Mouse (Mus musculus) embryonic facial prominence, embryonic 12.5 days (tissue): ENCODE measurements around the gene Akap10. TPM values are rescaled to one million over a fixed set of nuclear protein-coding genes. Genes with fewer than 3 reads are reported as not detected.

Experiments
- ATAC-seq: fragments of 200-750 bp; cut with Nextera tagmentation; 2 replicates; pipeline ENCODE4 v1.8.0; 2017; ENCODE audit not compliant: insufficient number of reproducible peaks, insufficient read depth, low FRiP score, low TSS enrichment
- H3K27ac ChIP-seq: fragments of 300-500 bp; sonication (generic); 2 replicates; pipeline ENCODE4 v1.5.1; 2016; ENCODE audit warnings: mild to moderate bottlenecking
- H3K27me3 ChIP-seq: fragments of 300-500 bp; sonication (generic); 2 replicates; pipeline ENCODE4 v1.6.1; 2016; ENCODE audit warnings: mild to moderate bottlenecking, moderate library complexity
- H3K36me3 ChIP-seq: fragments of 300-500 bp; sonication (generic); 2 replicates; pipeline ENCODE4 v1.6.1; 2016; ENCODE audit warnings: mild to moderate bottlenecking
- H3K4me1 ChIP-seq: fragments of 300-500 bp; sonication (generic); 2 replicates; pipeline ENCODE4 v1.6.1; 2016
- H3K4me2 ChIP-seq: fragments of 300-500 bp; sonication (generic); replicated peaks from 2 replicates; pipeline ENCODE4 v1.6.1; 2016; ENCODE audit warnings: mild to moderate bottlenecking, moderate library complexity
- H3K4me3 ChIP-seq: fragments of 300-500 bp; sonication (generic); 2 replicates; pipeline ENCODE4 v1.5.1; 2016; ENCODE audit warnings: mild to moderate bottlenecking
- H3K9ac ChIP-seq: fragments of 300-500 bp; sonication (generic); 2 replicates; pipeline ENCODE4 v1.6.1; 2016; ENCODE audit warnings: mild to moderate bottlenecking, moderate library complexity
- H3K9me3 ChIP-seq: fragments of 300-500 bp; sonication (generic); 2 replicates; pipeline ENCODE4 v1.6.1; 2016; ENCODE audit warnings: mild to moderate bottlenecking, moderate library complexity
- WGBS: fragments of 180-500 bp; shearing (Covaris S2); methylation state at CpG from one replicate; pipeline ENCODE4 v1.1.7; 2016; 5-methylcytosine and 5-hydroxymethylcytosine counted together
- polyA plus RNA-seq: library from polyadenylated mRNA; unstranded; fragments of >200 nt; fragmentation: Nextera tagmentation; extraction: Ambion mirVana; gene quantifications from 2 replicates; pipeline ENCODE4 v1.2.1, GENCODE M21; 2016

Akap10 gene
- polyA plus RNA-seq, 1 experiment from 2014 or later: 22.2 TPM

GRCm38 (mm10) chr11:61929323-61930097, 542 bp downstream of the Akap10 start:
- peak; percentile 64; the same call in 1 of the 2 replicates for ATAC-seq
- H3K36me3 ChIP-seq: no peaks in the 10 kb centered on the region
- H3K9me3 ChIP-seq: no peaks in the 10 kb centered on the region
- peak overlapping the region; percentile 93 for H3K4me3 ChIP-seq
- H3K4me2 ChIP-seq: peak overlapping the region; percentile 66
- peak overlapping the region; percentile 89 for H3K9ac ChIP-seq
- peak overlapping the region; percentile 96 for H3K27ac ChIP-seq
- 1% methylated on average over 47 of the region's 47 CpGs for WGBS
- H3K27me3 ChIP-seq: no peaks in the 10 kb centered on the region
- peaks cover 13% of the 10 kb centered on the region for H3K4me1 ChIP-seq

GRCm38 (mm10) chr11:61923309-61923708, 6.7 kb downstream of the Akap10 start:
- no peak for ATAC-seq
- H3K27ac ChIP-seq: no peak overlapping the region
- 84% methylated on average over 1 of the region's 1 CpGs for WGBS
- no peaks in the 10 kb centered on the region for H3K27me3 ChIP-seq
- H3K9ac ChIP-seq: no peak overlapping the region
- 0 out of 2 replicates have a peak, but pooled peaks cover 4% of the 10 kb centered on the region for H3K36me3 ChIP-seq
- no peak overlapping the region for H3K4me3 ChIP-seq
- H3K4me2 ChIP-seq: no peak overlapping the region
- H3K4me1 ChIP-seq: no peaks in the 10 kb centered on the region
- no peaks in the 10 kb centered on the region for H3K9me3 ChIP-seq

- H3K4me2 ChIP-seq: no peak overlapping the region
- H3K36me3 ChIP-seq: peaks cover 17% of the 10 kb centered on the region
- H3K27ac ChIP-seq: no peak overlapping the region
- 97% methylated on average over 3 of the region's 3 CpGs for WGBS
- H3K4me1 ChIP-seq: no peaks in the 10 kb centered on the region
- H3K9me3 ChIP-seq: no peaks in the 10 kb centered on the region
- H3K27me3 ChIP-seq: no peaks in the 10 kb centered on the region
- H3K9ac ChIP-seq: no peak overlapping the region
- no peak overlapping the region for H3K4me3 ChIP-seq
- no peak for ATAC-seq
These were observed 10.3 kb downstream of the Akap10 start for GRCm38 (mm10) chr11:61919702-61920101.

- no peak overlapping the region for H3K27ac ChIP-seq
- ATAC-seq: no peak
- H3K9ac ChIP-seq: no peak overlapping the region
- H3K4me2 ChIP-seq: no peak overlapping the region
- no peaks in the 10 kb centered on the region for H3K4me1 ChIP-seq
- H3K9me3 ChIP-seq: no peaks in the 10 kb centered on the region
- no peaks in the 10 kb centered on the region for H3K27me3 ChIP-seq
- H3K36me3 ChIP-seq: peaks cover 43% of the 10 kb centered on the region
- H3K4me3 ChIP-seq: no peak overlapping the region
These were observed 21.7 kb downstream of the Akap10 start for GRCm38 (mm10) chr11:61908315-61908714.

- no peak overlapping the region for H3K9ac ChIP-seq
- peaks cover 33% of the 10 kb centered on the region for H3K36me3 ChIP-seq
- ATAC-seq: no peak
- WGBS: 73% methylated on average over 5 of the region's 5 CpGs
- H3K27me3 ChIP-seq: no peaks in the 10 kb centered on the region
- no peaks in the 10 kb centered on the region for H3K4me1 ChIP-seq
- H3K4me3 ChIP-seq: no peak overlapping the region
- H3K27ac ChIP-seq: no peak overlapping the region
- H3K9me3 ChIP-seq: no peaks in the 10 kb centered on the region
- H3K4me2 ChIP-seq: no peak overlapping the region
These were observed 47.9 kb downstream of the Akap10 start for GRCm38 (mm10) chr11:61882183-61882582.

- no peak overlapping the region for H3K4me2 ChIP-seq
- ATAC-seq: no peak
- no peaks in the 10 kb centered on the region for H3K4me1 ChIP-seq
- no peaks in the 10 kb centered on the region for H3K27me3 ChIP-seq
- H3K4me3 ChIP-seq: no peak overlapping the region
- no peak overlapping the region for H3K9ac ChIP-seq
- H3K36me3 ChIP-seq: peaks cover 46% of the 10 kb centered on the region
- H3K27ac ChIP-seq: no peak overlapping the region
- no peaks in the 10 kb centered on the region for H3K9me3 ChIP-seq
These were observed 50.1 kb downstream of the Akap10 start for GRCm38 (mm10) chr11:61879921-61880320.

- ATAC-seq: no peak
- H3K4me1 ChIP-seq: no peaks in the 10 kb centered on the region
- H3K4me2 ChIP-seq: no peak overlapping the region
- H3K9me3 ChIP-seq: no peaks in the 10 kb centered on the region
- H3K27me3 ChIP-seq: no peaks in the 10 kb centered on the region
- no peak overlapping the region for H3K4me3 ChIP-seq
- 88% methylated on average over 5 of the region's 5 CpGs for WGBS
- peaks cover 61% of the 10 kb centered on the region for H3K36me3 ChIP-seq
- H3K9ac ChIP-seq: no peak overlapping the region
- H3K27ac ChIP-seq: no peak overlapping the region
These were observed 58.2 kb downstream of the Akap10 start for GRCm38 (mm10) chr11:61871881-61872280.

- no peak overlapping the region for H3K4me3 ChIP-seq
- peaks cover 23% of the 10 kb centered on the region; the same call in 1 of the 2 replicates for H3K36me3 ChIP-seq
- no peaks in the 10 kb centered on the region for H3K4me1 ChIP-seq
- no peak overlapping the region for H3K9ac ChIP-seq
- H3K27ac ChIP-seq: no peak overlapping the region
- no peaks in the 10 kb centered on the region for H3K27me3 ChIP-seq
- no peaks in the 10 kb centered on the region for H3K9me3 ChIP-seq
- ATAC-seq: no peak
- no peak overlapping the region for H3K4me2 ChIP-seq
These were observed 63.2 kb downstream of the Akap10 start for GRCm38 (mm10) chr11:61866856-61867255.

GRCm38 (mm10) chr11:61861781-61862547, 68.1 kb downstream of the Akap10 start:
- H3K4me3 ChIP-seq: no peak overlapping the region
- no peaks in the 10 kb centered on the region for H3K4me1 ChIP-seq
- H3K27me3 ChIP-seq: no peaks in the 10 kb centered on the region
- no peak for ATAC-seq
- 77% methylated on average over 6 of the region's 6 CpGs for WGBS
- no peaks in the 10 kb centered on the region for H3K9me3 ChIP-seq
- H3K4me2 ChIP-seq: no peak overlapping the region
- H3K36me3 ChIP-seq: no peaks in the 10 kb centered on the region
- H3K9ac ChIP-seq: no peak overlapping the region
- H3K27ac ChIP-seq: no peak overlapping the region

GRCm38 (mm10) chr11:61859316-61859715, 70.7 kb downstream of the Akap10 start:
- Histone ChIP-seq H3K4me1 (no peaks in the 10 kb centered on the region), H3K9ac (no peak overlapping the region), H3K27me3 (no peaks in the 10 kb centered on the region), H3K27ac (no peak overlapping the region), H3K4me2 (no peak overlapping the region), H3K4me3 (no peak overlapping the region), H3K36me3 (no peaks in the 10 kb centered on the region), H3K9me3 (no peaks in the 10 kb centered on the region)
- no peak for ATAC-seq
- 63% methylated on average over 1 of the region's 1 CpGs for WGBS

GRCm38 (mm10) chr11:61855539-61855938, 74.5 kb downstream of the Akap10 start:
- H3K4me1 ChIP-seq: peaks cover 4% of the 10 kb centered on the region; the same call in 1 of the 2 replicates
- H3K4me3 ChIP-seq: peak overlapping the region; percentile 93
- H3K27me3 ChIP-seq: no peaks in the 10 kb centered on the region
- no peaks in the 10 kb centered on the region for H3K9me3 ChIP-seq
- no peak for ATAC-seq
- peak overlapping the region; percentile 94; the same call in 1 of the 2 replicates for H3K9ac ChIP-seq
- 0 out of 2 replicates have a peak, but pooled peaks cover 1% of the 10 kb centered on the region for H3K36me3 ChIP-seq
- H3K27ac ChIP-seq: peak overlapping the region; percentile 90
- H3K4me2 ChIP-seq: peak overlapping the region; percentile 60
- WGBS: 44% methylated on average over 6 of the region's 6 CpGs

- Histone ChIP-seq H3K9me3 (no peaks in the 10 kb centered on the region), H3K27ac (peak within 1 kb of the TSS; percentile 90), H3K9ac (peak within 1 kb of the TSS; percentile 94), H3K36me3 (0 out of 2 replicates have a peak, but pooled peaks cover 5% of the 10 kb centered on the region), H3K4me1 (peaks cover 4% of the 10 kb centered on the region; the same call in 1 of the 2 replicates), H3K4me3 (peak within 1 kb of the TSS; percentile 93), H3K27me3 (no peaks in the 10 kb centered on the region), H3K4me2 (peak within 1 kb of the TSS; percentile 60)
- peak; percentile 84 for ATAC-seq
- under 1% methylated on average over 57 of the region's 58 CpGs for WGBS
These were observed 75.1 kb downstream of the Akap10 start, which contains the start of gene Ulk2 for GRCm38 (mm10) chr11:61854988-61855411. Gene Ulk2, minus strand, starts transcription at chr11:61855073.
